Mouse (Mus musculus): ENCODE data around the gene Prl5a1.

Gene Prl5a1

GRCm38 (mm10) chr13:28142184-28142583 lies at the start of gene Prl5a1:
Gene Prl5a1, plus strand, starts transcription at chr13:28142484.
- no peak for DNase-seq (ENCODE audit: low read depth, low spot score)

GRCm38 (mm10) chr13:28096161-28096560 lies 46.1 kb upstream of the Prl5a1 start:
- no peak for DNase-seq (ENCODE audit: low read depth, low spot score)

DNA sequence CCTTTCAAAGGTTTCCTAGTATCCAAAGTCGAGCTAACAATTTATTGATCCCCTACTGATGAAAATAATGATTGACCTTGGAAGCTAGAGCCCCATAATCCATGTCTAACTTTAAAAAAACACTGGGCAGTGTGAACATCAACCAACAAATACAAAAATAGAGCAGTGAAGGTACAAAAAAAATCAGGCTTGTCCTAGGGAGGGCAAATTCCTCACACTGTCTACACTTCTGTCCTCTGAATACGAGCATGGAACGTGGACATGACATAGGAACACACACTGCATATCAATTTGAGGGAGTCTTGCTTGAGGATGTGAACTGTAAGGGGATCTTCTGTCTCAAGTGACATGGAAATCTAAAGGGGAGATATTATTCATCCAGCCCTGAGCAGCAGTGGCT lies 33.7 kb upstream of the Prl5a1 start:
- no peak for DNase-seq (ENCODE audit: low read depth, low spot score)

DNA sequence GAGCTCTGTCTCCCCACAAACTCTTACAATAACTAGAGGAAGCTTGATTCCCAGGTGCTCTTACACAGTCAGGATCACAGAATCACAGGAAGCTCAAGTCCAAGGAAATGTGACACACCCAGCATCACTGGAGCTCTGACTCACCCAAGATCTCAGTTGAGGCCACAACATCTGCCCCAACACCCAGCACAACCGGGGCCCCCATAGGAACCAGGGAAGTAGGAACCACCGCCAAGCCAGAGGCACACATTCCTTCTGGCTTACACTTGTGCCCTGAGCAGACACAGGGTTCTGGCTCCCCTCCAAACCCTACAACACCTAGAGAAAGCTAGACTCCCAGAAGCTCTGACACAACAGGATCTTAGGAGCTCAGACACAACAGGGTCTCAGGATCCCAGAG lies 9.5 kb upstream of the Prl5a1 start:
- DNase-seq (ENCODE audit: low read depth, low spot score): peak; percentile 67

DNA sequence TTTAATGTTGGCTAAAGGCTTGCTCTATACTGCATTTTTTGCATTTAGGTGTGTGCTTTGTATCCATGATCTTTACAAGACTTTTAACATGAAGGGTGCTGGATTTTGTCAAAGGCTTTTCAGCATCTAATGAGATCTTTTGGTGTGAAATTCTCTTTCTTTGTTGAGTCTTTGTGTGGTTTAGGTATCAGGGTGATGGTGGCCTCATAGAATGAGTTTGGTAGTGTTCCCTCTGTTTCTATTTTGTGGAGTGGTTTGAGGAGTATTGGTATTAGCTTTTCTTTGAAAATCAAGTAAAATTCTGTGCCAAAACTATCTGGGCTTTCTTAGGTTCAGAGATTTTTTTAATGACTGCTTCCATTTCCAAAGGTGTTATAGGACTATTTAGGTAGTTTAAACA lies 6.5 kb upstream of the Prl5a1 start:
- DNase-seq (ENCODE audit: low read depth, low spot score): no peak
